Mouse (Mus musculus): ENCODE data around the gene Map2.
A peak's percentile ranks its signal among the peaks of the same experiment; 100 is the strongest.

Map2 gene

DNA sequence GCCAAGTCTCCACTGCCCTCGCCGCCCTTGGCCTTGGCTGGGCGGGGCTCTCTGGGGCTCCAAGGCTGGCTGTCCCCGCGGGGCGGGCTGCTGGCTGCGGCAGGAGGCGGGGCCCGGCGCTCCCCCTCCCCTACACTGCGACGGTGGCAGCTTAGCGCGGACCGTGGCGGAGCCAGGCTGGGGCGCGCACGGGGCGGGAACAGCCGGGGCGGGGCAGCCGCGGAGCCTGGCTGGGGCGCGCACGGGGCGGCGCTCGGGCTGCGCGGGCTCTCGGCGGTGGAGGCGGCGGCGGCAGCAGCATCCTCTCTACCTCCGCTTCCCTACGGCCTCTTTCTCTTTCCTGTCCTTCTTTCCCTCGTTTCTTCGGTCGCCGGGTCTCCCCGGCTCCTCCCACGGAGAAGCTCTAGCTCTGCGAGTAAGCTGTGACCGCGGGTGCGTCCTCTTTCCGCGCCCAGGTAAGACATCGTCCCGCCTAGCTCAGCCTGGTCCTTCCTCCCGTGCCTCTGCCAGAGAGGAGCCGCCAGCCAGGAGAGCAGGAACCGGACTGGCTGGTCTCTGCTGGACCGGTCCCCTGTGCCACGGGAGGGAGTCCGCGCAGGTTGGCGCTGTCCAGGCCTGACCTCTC is at the start of gene Map2:
Map2 (plus strand) TSS at position 233 of the 625 bp plus-strand sequence.
- DNase-seq (ENCODE audit: low spot score) = peak; percentile 76

- no peak for DNase-seq (ENCODE audit: low spot score)
These were observed 42.1 kb upstream of the Map2 start for GRCm38 (mm10) chr1:66133014-66133413.

DNA sequence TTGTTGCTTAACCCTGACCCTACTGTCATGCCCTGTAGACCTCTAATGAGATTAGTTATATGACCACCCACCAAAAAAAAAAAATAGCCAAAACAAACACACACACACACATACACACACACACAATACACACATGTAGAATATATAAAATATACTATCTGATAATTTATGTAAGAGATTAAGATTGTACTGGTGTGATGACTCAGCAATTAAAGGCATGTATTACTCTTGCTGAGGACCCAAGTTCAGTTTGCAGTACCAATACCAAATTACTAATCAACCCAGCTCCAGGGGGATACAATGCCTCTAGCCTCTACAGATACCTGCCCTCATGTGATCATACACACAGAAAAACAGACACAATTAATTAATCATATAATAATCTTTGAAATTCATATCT is 39.7 kb upstream of the Map2 start:
- no peak for DNase-seq (ENCODE audit: low spot score)

DNA sequence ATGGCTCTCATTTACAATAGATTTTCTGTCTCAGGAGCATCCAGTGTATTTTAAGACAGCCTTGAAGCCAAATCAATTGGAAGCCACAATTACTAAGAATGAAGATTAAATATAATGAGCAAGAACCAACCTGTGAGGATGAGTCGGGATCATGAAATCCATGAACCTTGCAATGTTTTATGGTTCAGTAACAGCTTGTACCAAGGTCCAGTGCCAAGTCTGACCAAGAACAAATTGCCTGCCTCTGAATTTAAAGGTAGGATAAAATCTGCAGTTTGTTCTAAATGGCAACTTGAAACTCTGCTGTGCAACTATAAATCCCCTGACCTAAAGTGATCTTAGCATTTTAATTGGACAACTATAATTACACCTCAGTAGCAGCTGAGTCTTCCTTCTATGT is 34.4 kb upstream of the Map2 start:
- no peak for DNase-seq (ENCODE audit: low spot score)

GRCm38 (mm10) chr1:66145180-66145579 is 29.9 kb upstream of the Map2 start:
- no peak for DNase-seq (ENCODE audit: low spot score)

DNA sequence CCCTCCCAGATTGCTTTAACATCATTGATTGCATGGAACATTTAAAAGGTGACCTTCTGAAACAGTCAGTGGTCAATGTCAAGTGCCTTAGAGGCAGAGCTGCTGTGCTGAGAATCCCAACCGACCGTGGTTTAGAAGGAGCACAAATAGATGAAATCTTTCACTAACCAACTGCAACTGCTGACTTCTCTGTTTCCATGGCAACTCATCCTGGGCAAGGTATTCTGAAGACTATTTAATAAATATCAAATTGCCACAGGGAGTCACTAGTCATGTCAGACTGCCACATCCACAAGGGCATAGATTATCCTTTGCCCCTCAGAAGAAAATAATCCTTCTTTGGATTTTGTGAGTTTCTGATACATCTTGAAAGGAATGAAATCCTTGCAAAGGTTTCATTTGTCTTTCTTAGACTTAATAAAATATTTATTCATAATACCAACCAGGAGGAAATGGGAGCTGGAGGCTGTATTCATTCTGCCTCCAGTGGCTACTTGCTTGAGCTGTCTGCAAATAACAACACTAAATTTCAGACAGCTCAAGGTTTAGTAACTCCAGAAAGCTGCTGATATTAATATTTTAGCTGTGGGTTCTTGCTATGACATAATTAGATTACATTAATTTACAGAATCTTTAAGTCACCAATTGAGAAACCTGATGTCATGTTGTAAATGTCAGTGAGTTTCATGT is 26.1 kb upstream of the Map2 start:
- no peak for DNase-seq (ENCODE audit: low spot score)

GRCm38 (mm10) chr1:66150806-66151205 is 24.3 kb upstream of the Map2 start:
- no peak for DNase-seq (ENCODE audit: low spot score)

DNA sequence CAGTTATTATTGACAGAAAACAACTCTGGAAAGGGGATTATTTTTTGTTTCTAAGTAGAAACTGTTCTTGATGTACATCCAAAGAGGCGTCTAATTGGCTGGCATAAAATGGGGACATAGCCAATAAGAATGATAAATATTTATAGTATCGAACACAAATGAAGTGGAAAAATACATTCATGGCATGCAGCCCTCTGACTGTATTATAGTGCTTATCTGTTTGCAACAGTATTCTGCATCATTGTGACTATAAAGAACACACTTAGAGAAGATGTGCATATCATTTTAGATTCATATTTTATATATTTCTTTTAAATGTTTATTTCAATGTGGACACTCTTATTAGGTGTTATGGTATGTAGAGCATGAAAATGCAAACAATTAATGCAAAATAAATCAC is 17.9 kb upstream of the Map2 start:
- DNase-seq (ENCODE audit: low spot score) = no peak

- DNase-seq (ENCODE audit: low spot score) = no peak
These were observed 17.5 kb upstream of the Map2 start for GRCm38 (mm10) chr1:66157589-66157988.

DNA sequence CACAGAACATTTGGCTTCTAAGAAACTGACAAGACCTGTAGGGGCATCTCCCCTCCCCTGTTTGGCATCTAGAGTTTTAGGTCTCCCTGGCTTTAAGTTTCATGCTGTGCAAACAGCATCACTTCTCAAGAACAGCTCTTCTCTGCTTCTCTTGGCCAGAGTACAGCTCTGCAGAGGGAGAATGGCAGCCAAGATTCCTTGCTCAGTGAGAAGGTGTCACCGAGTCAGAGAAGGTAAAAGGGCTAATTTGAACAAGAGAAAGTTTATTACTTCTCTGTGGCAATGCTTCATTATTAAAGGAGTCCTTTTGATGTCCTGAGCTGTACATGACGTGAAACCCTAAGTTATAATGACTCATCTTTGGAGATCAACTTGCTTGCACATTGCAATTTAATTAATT is 10.4 kb upstream of the Map2 start:
- DNase-seq (ENCODE audit: low spot score) = no peak

DNA sequence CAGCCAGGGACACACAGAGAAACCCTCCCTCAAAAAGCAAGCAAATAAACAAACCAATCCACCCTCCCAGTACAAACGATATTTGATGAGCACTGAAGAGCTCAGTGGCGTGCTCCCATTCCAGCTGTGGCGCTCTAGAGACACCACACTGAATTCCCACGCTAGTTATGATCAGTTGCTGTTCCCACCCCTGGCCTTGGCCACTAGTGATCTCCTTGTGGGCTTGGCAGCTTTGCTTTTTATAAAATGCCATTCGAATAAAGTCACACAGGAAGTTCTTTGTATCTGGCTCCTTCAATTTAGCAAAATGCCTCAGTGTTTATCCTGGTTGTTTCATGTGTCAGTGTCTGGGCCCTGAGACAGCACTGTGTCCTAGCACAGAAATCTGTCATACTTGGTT is 6.4 kb upstream of the Map2 start:
- peak; percentile 6 for DNase-seq (ENCODE audit: low spot score)

DNA sequence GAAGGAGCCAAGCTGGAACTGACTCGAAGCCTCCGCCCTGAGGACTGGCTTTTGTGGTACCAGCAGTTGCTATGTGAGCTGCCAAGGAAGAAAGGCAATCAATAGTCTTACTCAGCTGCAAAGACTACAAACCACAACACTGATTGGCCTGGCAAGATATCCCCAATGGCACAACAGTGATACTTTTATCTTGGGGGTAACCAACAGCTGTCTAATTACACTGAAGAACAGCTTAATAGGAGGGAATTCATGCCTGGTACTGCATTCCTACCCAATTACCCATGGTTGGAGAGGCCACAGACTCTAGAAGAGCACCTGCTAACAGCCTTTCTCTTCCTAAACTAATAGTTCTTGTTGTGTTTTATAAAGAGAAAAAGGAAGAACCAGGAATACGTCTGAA is 2.9 kb upstream of the Map2 start:
- no peak for DNase-seq (ENCODE audit: low spot score)

GRCm38 (mm10) chr1:66173630-66174029 is 1.4 kb upstream of the Map2 start:
- DNase-seq (ENCODE audit: low spot score) = no peak

GRCm38 (mm10) chr1:66176012-66176837 is 1.2 kb downstream of the Map2 start:
- DNase-seq (ENCODE audit: low spot score) = no peak

- DNase-seq (ENCODE audit: low spot score) = no peak
These were observed 1.7 kb downstream of the Map2 start for GRCm38 (mm10) chr1:66176838-66177105.

DNA sequence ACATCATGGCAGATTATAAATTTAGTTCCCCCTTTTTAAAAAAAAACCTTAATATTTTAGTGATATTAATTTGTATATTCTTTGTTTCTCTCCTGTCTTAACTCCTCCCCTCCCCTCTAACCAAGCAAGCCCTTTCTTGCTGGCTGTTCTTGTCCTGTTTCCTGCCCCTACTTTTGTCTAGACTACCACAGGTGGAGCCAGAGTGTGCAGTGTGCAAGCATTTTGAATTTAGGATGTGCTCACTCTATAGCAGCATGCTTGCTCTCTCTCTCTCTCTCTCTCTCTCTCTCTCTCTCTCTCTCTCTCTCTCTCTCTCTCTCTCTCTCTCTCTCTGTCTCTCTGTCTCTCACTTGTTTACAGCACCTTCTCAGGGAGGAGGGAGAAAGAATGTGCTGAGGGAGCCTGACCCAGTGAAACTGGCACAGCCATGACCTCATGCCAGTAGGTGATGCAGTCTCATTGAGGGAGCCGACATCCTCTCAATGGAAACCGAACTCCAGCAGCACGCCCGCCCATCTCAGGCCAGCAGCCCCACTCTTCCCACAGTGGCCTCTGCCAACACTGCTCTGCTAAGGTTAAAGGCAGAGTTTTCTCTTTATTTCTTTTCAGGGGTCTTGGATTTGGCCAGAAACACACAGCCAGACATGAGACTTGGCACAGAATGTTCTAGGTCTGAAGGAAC is 2.6 kb downstream of the Map2 start:
- no peak for DNase-seq (ENCODE audit: low spot score)

DNA sequence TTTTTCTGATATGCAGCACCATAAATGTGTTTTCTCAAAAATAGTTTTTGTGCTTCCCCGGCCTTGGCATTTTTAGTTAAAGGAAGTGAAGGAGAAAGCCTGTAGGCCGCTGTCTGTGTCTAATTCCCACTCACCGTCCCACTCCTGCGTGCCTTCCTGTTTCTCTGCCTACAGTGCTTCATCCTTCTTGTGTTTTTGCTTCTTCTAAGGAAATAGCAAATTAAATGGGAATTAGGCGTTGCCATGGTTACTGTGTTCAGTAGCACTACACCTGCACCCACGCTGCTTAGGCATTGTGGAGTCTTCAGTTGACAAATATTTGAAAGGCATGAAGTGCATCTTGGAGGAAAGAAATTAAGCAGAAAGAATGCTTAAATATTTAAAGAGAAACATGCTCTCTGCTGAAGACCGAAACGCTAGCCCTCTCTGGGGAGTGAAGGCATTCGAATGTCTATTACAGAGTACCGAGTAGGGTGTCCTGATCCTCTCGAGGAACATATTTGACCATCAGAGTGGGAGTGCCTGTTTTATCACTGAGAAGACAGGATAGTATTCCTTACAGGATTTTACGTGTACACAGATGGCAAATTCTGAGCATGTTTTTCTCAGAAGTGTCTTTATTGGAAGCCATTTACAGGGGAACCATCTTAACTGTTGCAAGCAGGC is 12.1 kb downstream of the Map2 start:
- no peak for DNase-seq (ENCODE audit: low spot score)

DNA sequence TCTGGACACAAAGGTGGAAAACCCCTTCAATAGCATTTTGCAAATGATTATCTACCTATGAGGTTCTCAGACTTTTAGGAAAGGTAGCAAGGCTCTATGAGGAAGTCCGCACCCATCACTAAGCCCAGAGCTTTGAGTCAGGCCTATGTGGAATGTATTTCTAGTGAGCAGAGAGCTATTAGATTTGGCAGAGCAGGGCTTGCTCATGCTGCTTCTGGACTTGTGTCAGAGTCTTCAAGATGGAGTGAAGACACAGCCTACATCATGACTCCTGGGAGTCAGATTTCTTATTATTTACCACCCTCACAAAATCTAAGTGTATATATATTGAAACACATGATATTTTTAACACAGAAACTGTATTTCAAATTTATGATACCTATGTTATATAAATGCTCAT is 17.3 kb downstream of the Map2 start:
- no peak for DNase-seq (ENCODE audit: low spot score)

DNA sequence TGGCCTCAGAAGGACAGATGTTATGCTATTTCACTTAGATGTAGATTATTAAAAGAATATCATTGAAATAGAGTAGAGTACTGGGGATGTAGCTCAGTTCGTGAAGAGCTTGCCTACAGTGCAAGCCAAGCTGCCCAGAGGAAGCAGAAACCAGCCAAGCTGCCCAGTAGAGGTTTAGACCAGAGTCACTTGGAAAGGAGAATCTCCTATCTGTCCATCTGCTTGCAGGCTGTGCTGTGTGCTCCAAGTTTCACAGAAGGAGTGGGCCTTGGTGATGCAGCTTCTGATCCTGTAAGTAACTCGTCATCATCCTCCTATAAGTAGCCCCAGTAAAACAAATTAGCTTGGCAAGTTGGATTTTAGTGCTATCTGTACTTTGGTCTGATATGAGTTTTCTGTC is 17.8 kb downstream of the Map2 start:
- DNase-seq (ENCODE audit: low spot score) = no peak

DNA sequence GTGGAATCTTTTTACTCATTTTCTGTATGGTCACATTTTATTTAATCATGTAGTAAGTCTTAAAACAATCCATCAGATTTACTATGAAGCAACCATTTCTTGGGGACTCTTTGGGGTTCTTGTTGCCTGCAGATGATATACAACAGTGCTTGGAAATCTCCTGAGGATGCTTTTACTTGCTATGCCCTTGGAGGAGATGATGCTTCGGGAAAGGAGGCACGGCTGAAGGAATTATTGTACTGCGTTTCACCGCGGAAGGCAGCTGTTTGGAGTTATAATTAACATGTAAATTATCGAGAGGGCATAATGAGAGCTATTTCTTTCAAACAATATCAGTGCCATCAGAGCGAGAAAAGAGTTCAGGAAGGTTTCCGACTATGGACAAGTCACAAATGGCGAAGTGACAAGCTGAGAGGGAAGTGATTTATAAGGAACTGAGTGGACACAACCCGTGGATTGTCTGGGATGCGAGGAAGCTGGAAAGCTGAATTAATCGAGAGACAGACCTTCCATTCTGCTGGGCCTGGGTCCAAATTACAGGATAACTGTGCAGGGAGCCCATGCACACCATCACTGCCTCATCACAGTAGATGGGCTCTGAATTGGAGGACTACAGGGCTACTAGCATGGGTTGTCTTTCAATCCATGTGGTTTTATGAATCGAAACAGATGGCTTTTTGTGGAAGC is 20.1 kb downstream of the Map2 start:
- no peak for DNase-seq (ENCODE audit: low spot score)

- DNase-seq (ENCODE audit: low spot score) = no peak
These were observed 21.2 kb downstream of the Map2 start for GRCm38 (mm10) chr1:66196240-66196639.

- DNase-seq (ENCODE audit: low spot score) = no peak
These were observed 21.6 kb downstream of the Map2 start for GRCm38 (mm10) chr1:66196716-66197115.

All from testis, postnatal 14 days (tissue).